Mouse (Mus musculus): Measurements from ENCODE around the gene Nrp2.

Gene Nrp2

DNA sequence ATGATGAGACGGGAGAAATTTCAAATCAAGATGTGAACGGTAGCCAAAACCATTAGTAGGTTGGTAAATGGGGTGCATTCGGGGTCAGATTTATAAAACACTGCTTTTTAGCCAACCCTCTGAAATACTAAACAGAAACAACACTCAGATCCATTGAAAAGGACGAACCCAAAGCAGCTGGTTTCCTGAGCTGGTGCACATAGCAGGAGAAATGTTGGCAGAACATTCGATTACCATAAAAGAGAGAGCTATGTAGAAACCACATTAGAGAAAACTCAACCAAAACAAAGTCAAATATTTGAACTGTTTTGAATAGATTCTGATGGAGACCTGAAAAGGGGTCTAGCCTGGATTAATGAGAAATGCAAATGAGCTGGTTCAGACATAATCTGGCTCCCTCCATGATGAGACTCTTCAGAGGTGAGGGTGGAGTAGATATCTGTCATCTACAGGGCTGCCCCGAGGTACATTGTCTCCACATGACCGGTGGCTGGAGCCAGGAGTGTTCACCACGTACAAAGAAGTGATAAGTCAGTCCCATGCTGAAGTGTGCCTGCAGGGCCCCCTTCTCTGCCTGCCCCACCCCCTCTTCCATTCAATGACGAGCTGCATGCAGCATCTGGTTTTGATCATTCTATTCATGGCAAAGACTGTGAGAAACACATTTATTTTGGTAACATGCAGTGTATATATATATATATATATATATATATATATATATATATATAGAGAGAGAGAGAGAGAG is 156.6 kb downstream of the Nrp2 start:
- DNase-seq (ENCODE audit: low spot score) = no peak

GRCm38 (mm10) chr1:62860327-62860726 is 157.2 kb downstream of the Nrp2 start:
- no peak for DNase-seq (ENCODE audit: low spot score)

GRCm38 (mm10) chr1:62860788-62861187 is 157.7 kb downstream of the Nrp2 start:
- DNase-seq (ENCODE audit: low spot score) = peak; percentile 26

Data from layer of hippocampus, adult 11-12 months (tissue).